Mouse (Mus musculus) lung, postnatal 0 days (tissue): ENCODE results near the gene Gm4869.

Source experiments
- CTCF ChIP-seq: IDR thresholded peaks from 2 replicates; pipeline ENCODE4 v1.5.1; 2016; ENCODE audit warnings: antibody characterized with exemption, mild to moderate bottlenecking
- EP300 ChIP-seq: IDR thresholded peaks from 2 replicates; pipeline ENCODE4 v1.6.1; 2016; ENCODE audit warnings: antibody characterized with exemption, mild to moderate bottlenecking, control low read depth

GRCm38 (mm10) chr5:140445345-140445744 is at the start of gene Gm4869:
- no peak for TF ChIP-seq CTCF
- no peak for TF ChIP-seq EP300
